Mouse (Mus musculus) ES-CJ7 (cell line): ENCODE results near the gene Ccdc107.

ENCODE experiments used
- DNase-seq: peaks from one replicate; pipeline ENCODE4 v3.0.0; 2011; ENCODE audit warnings: low read depth, low spot score

Ccdc107 gene

DNA sequence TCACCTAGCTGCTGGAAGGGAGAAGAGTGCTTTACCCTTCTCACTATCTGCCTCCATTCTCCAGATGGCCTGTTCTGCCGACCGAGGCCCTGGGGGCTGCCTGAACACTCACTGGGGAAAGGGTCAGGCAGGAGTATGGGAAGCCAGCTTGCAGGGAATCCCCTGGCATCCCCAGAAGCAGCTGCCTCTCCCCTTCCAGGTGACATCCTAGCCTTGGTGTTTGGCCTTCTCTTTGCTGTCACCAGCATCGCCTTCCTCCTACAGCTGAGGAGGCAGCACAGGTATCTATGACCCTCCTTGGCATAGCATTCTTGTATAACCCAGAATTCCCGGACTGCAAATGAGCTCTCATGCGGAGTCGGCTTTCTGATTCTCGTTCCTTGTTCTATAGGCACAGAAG lies 20.0 kb downstream of the Ccdc107 start:
- DNase-seq: no peak

DNA sequence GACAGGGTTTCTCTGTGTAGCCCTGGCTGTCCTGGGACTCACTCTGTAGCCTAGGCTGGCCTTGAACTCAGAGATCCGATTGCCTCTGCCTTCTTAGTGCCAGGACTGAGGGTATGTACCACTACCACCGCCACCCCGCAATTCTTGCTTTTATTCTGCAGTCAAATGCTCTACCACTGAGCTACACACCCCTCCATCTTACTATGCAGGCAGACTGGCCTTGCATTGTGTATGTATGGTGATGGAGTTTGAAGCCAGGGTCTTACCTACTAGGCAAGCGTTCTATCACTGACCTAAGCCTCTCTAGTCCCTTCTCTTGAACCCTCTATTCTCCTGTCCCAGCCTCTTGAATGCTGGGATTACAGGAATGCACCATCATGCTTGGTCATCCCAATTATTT lies 20.6 kb downstream of the Ccdc107 start:
- no peak for DNase-seq

GRCm38 (mm10) chr4:43513791-43514190 lies 21.1 kb downstream of the Ccdc107 start:
- no peak for DNase-seq

DNA sequence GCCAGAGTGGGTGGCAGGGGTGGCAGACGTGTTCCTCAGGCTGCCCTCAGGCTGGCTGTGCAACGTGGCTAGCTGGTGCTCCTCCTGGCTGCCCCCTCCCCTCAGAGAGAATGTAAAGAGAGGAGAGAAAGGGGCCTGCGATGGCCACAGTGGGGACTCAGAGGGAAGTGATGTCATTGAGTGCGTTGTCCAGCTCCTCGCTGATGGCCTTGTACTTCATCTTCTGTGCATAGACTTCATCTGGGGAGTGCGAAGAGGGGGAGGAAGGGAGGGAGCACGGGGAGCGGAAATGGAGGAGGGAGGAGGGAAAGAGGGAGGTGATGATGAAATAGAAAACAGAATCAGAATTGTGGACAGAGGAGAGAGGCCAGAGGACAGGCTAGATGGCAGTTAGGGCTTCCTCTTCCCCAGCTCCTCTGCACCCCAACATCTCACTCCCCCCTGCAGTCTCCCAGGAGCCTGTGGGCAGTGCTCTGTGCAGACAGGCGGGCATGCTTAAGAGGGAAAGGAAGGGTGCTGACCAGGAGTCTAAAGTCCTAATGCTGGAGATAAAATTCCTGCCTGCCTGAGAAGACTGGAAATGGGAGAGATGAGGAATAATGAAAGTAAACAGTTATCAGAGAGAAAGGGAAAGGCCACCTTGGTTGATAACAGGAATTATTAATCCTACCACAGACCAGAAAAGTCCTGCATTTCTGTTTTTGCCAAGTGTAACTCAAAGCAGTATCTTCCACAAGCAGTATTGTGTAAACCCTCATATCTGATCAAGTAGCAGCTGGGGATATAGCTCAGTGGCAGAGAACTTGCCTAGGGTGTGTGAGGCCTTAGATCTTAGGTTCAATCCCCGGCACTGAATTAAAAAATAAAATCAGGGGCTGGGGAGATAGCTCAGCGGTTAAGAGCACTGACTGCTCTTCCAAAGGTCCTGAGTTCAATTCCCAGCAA lies 23.3 kb downstream of the Ccdc107 start:
- DNase-seq: no peak

- no peak for DNase-seq
Observed at GRCm38 (mm10) chr4:43519551-43519950, 26.9 kb downstream of the Ccdc107 start.

GRCm38 (mm10) chr4:43519956-43520355 lies 27.3 kb downstream of the Ccdc107 start:
- peak; percentile 77 for DNase-seq

- DNase-seq: peak; percentile 72
Observed at GRCm38 (mm10) chr4:43527880-43528279, 35.2 kb downstream of the Ccdc107 start.

- DNase-seq: peak; percentile 54
Observed at GRCm38 (mm10) chr4:43528487-43528886, 35.8 kb downstream of the Ccdc107 start.

DNA sequence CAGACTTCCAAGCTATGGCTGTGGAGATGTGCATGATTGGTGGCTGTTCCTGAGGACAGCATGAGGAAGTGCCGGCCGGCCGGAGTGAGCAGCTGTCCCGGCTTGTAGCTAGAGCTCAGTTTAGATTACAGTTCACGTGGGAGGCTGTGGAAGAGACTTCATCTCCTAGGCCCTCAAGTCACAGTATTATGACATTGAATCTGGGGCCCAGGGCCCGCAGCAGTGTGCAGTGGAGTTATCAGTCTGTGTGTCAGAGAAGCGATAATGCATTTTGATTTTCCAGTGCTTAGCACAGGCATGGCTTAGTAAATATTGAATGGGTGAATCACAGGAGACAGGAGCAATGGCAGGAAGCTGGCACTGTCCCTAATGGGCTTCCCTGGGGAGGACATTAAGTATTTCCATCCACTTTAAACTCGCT lies 37.4 kb downstream of the Ccdc107 start:
- no peak for DNase-seq

DNA sequence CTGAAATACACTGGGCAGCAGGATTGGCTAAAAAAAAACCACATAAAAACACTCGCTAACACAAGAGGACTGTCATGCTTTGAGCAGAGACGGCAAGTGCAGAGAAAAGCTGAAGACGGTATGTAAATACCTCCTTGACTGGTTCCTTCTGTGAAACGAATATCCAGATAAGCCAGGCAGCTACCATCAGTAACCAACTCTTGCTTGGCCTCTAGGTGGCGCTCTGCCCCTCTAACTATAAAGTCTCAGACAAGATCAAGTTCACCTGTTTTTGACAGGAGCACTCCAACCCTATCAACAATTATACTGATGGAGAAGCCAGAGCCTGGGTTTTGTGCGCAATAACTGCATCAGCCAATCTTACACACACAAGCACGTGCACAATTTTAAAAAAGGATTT lies 37.9 kb downstream of the Ccdc107 start:
- DNase-seq: peak; percentile 87

DNA sequence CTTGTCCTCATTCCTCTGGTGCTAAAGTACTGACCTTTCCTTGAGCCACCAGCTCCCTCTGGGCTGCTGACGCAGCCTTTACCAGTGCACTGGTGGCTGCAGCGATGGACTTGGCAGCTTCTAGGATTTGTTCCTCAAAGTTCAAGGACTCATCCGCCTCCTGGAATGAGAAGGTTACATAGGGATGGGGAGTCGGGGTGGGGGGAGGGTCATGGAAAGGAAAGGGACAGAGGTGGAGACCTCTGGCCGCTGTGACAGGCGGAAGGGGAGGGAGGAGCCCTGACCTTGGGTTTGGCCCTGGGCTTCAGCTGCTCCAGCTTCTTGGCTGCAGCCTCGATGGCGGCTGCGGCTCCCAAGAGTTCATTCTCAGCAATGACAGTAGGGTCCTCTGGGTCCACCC lies 40.6 kb downstream of the Ccdc107 start:
- no peak for DNase-seq

- DNase-seq: no peak
Observed at GRCm38 (mm10) chr4:43535628-43536027, 42.9 kb downstream of the Ccdc107 start.

- no peak for DNase-seq
Observed at GRCm38 (mm10) chr4:43536031-43536430, 43.3 kb downstream of the Ccdc107 start.

DNA sequence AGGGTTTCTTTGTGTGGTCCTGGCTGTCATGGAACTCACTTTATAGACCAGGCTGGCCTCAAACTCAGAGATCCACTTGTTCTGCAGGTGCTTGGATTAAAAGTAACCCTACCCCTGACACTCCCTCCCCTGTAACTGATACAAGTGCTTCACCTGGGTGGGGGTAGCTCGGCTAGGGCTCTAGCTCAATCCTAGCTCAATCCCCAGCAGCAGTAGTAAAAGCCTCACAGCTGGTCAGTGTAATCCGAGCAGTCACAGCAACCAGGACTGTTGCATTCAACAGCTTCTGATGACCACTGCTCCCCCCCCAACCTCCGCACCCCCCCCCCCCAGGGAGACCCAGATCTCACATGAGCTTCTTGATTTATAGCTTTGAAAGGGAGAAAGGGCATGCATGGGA lies 49.3 kb downstream of the Ccdc107 start:
- no peak for DNase-seq
